Mouse (Mus musculus) granulocyte monocyte progenitor cell, adult 5-6 weeks (primary cell): ENCODE measurements around the gene Raver2. TPM values are rescaled to one million over a fixed set of nuclear protein-coding genes. Genes with fewer than 3 reads are reported as not detected.

Experiments
- ATAC-seq: replicated peaks from 2 replicates; pipeline ENCODE4 v1.8.0; 2016; ENCODE audit warnings: mild to moderate bottlenecking, moderate TSS enrichment, inconsistent platforms; ENCODE audit not compliant: poor library complexity, severe bottlenecking
- total RNA-seq, 2 experiments: library from RNA; stranded (forward) in 1 of 2; stranded (reverse) in 1 of 2; fragments of 200-712, 200-1000 nt in 1 of 2; fragments of >200 nt in 1 of 2; fragmentation: Nextera tagmentation in 1 of 2; gene quantifications; 2 replicates each; pipeline ENCODE4 v1.2.3; 2014 to 2017

Raver2 gene
- total RNA-seq, 2 experiments from 2014 or later, result 0.10 TPM; not detected in 1

- 0 out of 2 replicates have a peak, but pooled peaks have one; percentile 28 for ATAC-seq
Measured at GRCm38 (mm10) chr4:101167777-101168176, 99.0 kb downstream of the Raver2 start.

DNA sequence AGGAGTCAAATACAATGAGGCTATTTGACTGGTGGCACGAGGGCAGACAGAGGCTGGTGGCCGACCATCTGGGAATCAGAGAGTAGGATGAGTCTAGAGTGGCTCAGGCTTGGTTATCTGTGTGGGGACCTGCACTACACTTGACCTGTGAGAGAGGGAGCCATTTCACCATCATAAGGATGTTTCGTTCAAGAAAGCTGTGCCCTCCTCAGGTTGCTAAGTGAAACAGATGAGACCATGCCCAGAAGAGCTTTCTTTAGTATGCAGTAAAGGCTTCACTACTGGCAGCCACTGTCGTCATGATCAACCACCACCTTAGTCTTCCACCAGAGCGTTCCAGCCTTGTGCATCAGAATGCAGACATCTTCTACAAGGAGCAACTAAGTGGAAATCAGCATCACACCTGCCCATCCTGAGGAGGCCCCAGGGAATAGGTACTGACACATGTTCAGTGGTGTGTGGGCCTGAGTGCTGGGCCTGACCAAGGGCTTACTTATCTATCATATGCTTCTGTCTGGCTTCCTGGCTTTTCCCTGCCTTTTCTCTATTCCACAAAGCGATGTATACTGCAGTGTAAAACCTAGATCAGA lies 99.5 kb downstream of the Raver2 start:
- ATAC-seq, result peak; percentile 52

DNA sequence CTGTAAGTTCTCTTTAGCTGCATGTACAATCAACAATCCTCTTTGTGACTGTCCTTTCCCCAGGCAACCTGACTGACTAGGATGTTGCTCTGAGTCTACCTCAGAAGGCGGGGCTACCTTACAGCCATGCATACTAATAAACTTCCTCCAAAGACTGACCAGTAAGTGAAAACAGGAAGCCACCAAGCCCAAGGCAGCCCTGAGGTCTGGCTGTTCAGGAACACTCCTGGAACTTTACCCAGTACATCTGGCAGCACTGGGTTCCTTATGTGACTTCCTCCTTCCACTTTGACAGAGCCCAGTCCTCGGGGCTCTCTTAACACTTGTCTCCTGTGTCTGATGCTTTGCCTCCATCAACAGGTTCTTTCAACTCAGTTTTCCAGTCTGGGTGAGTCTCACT lies 104.0 kb downstream of the Raver2 start:
- peak; percentile 91 for ATAC-seq

DNA sequence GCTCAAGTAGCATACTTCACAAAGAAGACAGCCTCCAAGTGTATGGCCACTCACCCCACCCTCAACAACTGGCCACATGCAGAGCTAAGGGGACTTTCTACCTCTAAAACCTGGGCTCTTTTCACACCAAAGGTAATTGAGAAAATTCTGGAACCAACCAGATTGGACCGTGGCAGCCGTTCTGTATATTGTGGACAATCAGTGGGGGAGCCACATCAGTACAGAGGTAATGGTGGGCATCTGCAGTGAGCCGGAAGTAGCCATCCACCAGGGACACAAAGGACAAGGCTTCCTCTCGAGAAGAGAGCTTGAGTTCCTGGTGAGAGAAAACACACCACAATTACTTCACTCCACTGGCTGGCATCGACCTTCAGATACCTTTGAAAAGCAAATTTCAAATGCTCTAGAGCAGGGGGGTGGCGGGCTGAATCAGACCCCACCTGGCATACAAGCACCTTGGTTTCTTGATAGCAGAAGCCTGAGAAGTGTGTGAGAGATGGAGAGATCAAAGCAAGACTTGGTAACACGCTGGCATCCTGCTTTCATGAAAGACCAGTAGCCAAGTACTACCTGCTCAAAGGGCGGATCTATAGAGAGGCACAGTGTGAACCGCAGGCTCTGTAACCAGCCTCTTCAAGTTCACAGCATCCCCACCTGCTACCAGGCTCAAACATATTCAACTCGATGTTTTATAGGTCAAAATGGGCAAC lies 106.3 kb downstream of the Raver2 start:
- no peak for ATAC-seq

DNA sequence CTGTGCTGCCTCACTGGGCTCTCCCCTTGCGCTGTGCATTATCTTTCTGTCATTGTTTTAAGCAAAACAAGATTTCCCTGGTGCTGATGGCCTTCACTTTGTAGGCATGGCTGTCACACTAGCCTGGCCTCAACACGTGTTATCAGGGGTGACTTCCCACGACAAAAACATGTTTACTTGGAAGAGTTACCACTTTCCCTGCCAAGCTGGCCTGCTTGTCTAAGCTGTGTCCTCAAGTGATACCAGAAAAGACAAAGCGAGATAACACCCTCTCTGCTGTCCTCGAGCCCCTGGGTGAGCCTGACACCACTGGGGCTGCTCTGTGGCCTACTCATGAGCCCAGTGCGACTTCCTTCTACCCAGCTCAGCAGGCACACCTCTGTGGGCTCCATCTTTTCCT lies 107.3 kb downstream of the Raver2 start:
- ATAC-seq, result no peak

DNA sequence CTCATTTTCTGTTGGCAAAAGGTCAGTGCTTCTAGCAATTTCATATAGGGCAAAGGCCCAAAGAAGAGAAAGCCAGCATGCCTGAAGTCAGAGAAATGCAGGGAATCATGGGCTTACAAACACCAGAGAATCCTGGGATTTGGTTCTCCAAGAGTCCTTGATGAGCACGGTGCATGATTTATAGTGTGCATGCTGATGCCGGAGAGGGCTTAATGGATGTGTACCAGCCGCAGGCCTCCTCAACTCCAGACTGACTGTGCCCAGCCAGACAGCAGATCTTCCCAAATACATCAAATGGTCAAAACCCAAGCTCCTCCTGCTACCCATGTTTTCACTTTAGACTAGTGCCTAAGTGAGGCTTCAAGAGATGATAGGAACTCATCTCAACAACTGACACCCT lies 109.0 kb downstream of the Raver2 start:
- ATAC-seq, result no peak

- ATAC-seq, result no peak
Measured at GRCm38 (mm10) chr4:101179076-101179475, 110.3 kb downstream of the Raver2 start.

- no peak for ATAC-seq
Measured at GRCm38 (mm10) chr4:101179836-101180235, 111.1 kb downstream of the Raver2 start.

GRCm38 (mm10) chr4:101180681-101181080 lies 111.9 kb downstream of the Raver2 start:
- ATAC-seq, result no peak

- ATAC-seq, result peak; percentile 81
Measured at GRCm38 (mm10) chr4:101182603-101183011, 113.8 kb downstream of the Raver2 start.

DNA sequence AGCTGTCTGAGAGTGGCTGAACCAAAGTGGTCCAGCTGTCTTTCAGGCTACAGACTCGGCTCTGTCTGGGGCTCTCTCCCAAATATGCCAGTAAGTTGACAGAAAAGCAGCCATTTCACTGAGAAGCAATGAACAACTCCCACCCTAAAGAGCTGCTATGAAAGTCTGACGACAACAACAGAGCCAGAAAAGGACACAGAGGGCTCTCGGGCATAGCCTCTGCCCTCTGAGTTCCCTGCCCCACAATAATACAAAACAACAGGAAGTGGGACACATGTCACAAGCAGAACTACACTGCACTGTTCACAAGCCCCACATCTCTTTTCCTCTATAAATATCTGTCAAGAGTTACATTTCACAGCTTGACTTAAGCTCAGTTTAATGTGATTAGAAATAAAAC lies 116.4 kb downstream of the Raver2 start:
- peak; percentile 37 for ATAC-seq

- ATAC-seq, result no peak
Measured at GRCm38 (mm10) chr4:101186591-101186990, 117.8 kb downstream of the Raver2 start.

- ATAC-seq, result no peak
Measured at GRCm38 (mm10) chr4:101187381-101187780, 118.6 kb downstream of the Raver2 start.

DNA sequence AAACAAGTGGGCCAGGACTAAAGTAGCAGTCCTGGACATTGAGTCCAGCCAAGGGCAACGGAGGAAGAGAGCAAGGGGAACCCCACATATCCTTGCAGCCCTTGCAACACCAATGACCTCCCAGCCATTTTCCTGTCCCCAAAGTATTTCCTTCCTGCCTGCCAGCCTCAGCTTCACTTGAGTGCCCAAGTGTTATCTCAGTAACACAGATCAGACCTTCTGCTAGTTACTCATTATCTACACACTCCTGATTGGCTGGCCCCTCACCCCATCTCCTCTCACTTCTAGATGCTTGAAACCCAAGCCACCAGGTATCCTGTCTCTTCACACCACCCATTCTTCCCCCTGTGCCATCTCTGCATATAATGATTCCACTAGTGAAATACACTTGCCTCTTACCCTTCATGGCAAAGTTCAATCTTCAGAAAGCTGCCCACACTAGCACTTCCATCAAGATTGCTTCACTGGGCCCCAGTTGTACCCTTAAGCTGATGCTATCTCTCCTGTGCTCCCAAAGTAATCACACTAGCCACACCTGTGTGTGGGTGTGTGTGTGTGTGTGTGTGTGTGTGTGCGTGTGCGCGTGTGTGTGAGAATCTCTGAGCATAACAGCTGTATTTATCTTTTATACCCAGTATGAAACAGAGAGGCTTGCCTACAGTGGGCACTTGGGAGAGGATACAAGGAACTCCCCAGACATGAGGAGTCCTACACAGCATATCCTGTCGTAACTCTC lies 123.6 kb downstream of the Raver2 start:
- ATAC-seq, result peak; percentile 69

- ATAC-seq, result no peak
Measured at GRCm38 (mm10) chr4:101194170-101194569, 125.4 kb downstream of the Raver2 start.

DNA sequence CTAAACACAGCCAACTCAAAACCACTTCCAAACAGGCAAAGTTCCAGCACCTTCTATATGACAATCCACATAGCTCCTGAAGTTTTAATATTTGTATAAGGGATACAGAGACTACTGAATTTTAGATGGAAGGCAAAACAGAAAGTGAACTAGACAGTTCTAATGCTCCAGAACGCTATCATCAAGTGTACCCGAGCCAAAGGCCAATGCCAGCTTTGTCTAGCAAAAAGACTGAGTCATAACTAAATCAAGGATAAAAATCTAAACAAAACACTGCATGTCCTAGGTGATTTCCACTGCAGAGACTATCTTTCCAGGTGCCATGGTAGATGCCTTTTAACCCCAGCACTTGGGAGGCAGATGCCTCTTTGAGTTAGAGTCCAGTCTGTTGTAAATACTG lies 127.6 kb downstream of the Raver2 start:
- ATAC-seq, result no peak

DNA sequence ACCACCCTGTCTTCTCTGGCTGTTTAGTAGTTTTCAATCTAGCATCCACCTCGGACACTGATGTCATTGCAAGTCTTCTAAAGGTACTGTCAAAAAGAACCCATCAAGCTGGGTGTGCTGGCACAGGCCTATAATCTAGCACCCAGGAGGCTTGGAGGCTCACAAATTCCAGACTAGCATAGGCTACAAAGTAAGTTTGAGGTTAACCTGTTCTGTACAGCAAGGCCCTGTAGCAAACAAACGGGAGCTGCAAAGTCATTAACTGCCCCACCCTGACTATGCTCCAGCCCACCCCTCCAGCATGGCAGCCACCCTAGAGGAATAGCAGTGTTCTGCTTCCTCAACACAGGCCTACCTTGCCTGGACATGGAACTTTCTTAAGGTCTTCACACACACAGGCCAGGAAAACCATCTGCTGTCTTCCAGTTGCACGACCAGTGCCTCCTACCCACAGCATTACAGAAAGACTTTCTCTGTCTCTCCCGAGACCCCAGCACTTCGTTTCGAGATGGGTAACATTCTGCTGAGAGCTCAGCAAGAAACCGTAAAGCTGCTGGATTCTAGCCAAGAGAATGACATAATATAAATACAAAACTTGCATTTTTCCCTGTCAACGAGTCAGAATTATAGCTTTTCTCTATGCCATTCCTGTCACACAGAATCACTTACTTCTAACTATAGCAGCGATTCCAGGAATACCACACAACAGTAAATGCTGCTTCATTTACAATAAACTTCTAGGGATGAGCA lies 128.8 kb downstream of the Raver2 start:
- no peak for ATAC-seq

DNA sequence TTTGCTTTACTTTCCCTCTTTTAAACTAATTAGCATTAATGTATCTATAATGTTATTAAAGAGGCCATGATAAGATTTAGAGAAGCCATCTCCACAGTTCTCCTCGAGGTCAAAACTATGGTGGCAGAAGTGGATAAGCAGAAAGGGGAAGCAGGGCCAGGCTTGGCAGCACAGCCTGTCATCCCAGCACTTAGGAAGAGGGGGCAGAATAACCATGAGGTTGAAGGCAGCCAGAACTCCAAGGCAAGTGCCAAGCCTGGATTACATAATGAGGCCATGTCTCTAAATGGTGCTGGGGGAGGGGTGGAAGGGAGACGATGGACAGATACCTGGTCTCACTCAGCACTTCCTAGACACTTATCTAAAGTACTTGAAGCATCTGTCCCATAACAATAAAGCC lies 129.6 kb downstream of the Raver2 start:
- peak; percentile 96 for ATAC-seq

GRCm38 (mm10) chr4:101199433-101200081 lies 130.8 kb downstream of the Raver2 start:
- 0 out of 2 replicates have a peak, but pooled peaks have one; percentile 20 for ATAC-seq
